Mouse (Mus musculus) left cerebral cortex, adult 18-20 months (tissue): ENCODE measurements around the gene Wdr5. TPM values are rescaled to one million over a fixed set of nuclear protein-coding genes. Genes with fewer than 3 reads are reported as not detected.

ENCODE experiments used
- DNase-seq, 2 experiments: peaks; one replicate each; pipeline ENCODE4 v3.0.0; 2021 to 2022; ENCODE audit warnings: low spot score in 2 of 2, mixed read lengths in 1 of 2
- long read RNA-seq, 2 experiments: library from polyadenylated mRNA; stranded (forward); transcript quantifications; one replicate each; pipeline ENCODE4 v2.0.0; 2021
- total RNA-seq, 2 experiments: library from RNA; stranded (reverse); gene quantifications; 2 replicates each; pipeline ENCODE4 v1.2.3; 2021

Gene Wdr5
- 10 to 100 TPM; 24.4 to 25.2 TPM for total RNA-seq
- long read RNA-seq, experiment 1, transcript Wdr5-201 (14 exons, 2,890 nt) = major isoform, 21 of 39 reads
- long read RNA-seq, experiment 1, partial matches to known transcripts = 5 of 39 reads
- long read RNA-seq, experiment 1, other reads (novel, unspliced or antisense) = 13 of 39 reads
- long read RNA-seq, experiment 2, transcript Wdr5-201 (14 exons, 2,890 nt) = major isoform, 11 of 27 reads
- long read RNA-seq, experiment 2, partial matches to known transcripts = 5 of 27 reads
- long read RNA-seq, experiment 2, other reads (novel, unspliced or antisense) = 11 of 27 reads

DNA sequence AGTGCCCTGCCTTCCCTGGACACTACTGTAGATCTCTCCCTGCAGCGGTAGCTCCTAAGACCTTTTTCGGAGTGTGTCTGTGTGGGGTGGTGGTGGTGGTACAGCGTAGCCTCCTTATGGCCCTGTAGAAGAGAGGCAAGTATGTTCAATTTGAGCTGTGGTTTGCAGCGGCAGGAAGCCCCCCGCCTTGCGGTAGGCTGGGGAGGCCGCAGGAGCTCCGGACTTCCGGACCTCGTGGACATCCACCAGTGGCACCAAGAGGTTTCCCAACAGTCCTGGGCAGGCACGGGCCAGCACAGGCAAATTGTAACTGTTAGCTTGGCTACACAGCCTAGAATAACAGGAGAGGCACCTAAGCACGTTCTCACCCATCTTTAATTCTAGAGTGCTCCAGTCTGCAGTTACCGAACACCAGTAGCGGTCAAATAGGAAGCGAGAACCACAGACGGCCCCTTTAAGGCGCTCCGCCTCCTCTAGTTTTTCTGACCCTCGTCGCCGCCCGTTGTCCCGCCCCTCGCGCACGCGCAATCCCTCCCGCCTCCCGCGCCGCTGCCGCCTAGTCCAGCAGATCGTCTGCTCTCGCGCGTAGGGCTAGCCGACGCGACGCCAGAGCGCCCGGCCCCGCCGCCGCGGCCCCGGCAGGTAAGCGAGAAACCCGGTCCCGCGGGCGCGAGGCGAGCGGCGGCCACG lies at the start of gene Wdr5:
Gene Wdr5, plus strand, starts transcription at position 519 of the 690 bp plus-strand sequence.
- peak; percentile 97 to 99 for DNase-seq

- DNase-seq = no peak
These were observed 45.5 kb upstream of the Wdr5 start for GRCm38 (mm10) chr2:27469292-27469990.

GRCm38 (mm10) chr2:27469991-27470355 lies 45.0 kb upstream of the Wdr5 start:
- DNase-seq = no peak

DNA sequence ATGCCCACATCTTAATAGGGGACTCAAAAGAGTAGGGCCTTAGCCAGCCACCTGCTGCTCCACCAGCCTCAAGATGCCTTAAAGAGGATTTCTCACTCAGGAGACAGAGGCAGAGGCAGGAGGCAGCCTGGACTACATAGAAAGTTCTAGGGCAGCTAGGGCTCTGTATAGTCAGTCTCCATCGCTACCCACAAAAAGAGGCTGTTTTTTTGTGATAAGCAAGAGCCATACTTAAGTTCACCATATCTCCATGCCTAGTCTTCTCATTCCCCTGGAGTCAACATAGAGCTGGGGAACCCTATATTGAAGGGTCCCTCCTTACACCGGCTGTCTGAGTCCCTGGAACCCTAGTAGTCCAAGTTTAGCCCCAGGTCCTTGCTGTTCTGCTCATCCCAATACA lies 44.4 kb upstream of the Wdr5 start:
- no peak for DNase-seq

- DNase-seq = no peak
These were observed 43.8 kb upstream of the Wdr5 start for GRCm38 (mm10) chr2:27471170-27471584.

GRCm38 (mm10) chr2:27473061-27473765 lies 41.7 kb upstream of the Wdr5 start:
- no peak for DNase-seq

DNA sequence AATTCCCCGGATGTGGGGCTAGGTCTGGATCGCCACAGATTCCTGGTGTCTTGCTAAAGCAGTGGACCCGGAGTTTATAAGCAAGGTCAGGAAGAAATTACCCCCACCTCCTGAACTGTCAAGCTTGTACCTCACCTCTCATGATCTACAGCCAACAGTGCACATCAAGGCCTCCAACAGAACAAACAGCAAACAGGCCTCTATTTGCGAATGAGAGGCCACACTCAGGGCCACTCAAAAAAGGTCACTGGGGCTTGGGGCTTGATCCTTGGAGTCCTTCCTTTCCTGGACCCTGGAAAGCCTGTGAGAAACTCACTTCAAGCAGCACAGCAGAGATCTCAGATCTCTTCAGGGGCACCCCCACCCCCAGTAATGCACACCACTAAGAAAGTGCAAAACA lies 41.0 kb upstream of the Wdr5 start:
- no peak for DNase-seq

GRCm38 (mm10) chr2:27474621-27475484 lies 40.1 kb upstream of the Wdr5 start:
- peak in 1 of 2 experiments; percentile 20 for DNase-seq

DNA sequence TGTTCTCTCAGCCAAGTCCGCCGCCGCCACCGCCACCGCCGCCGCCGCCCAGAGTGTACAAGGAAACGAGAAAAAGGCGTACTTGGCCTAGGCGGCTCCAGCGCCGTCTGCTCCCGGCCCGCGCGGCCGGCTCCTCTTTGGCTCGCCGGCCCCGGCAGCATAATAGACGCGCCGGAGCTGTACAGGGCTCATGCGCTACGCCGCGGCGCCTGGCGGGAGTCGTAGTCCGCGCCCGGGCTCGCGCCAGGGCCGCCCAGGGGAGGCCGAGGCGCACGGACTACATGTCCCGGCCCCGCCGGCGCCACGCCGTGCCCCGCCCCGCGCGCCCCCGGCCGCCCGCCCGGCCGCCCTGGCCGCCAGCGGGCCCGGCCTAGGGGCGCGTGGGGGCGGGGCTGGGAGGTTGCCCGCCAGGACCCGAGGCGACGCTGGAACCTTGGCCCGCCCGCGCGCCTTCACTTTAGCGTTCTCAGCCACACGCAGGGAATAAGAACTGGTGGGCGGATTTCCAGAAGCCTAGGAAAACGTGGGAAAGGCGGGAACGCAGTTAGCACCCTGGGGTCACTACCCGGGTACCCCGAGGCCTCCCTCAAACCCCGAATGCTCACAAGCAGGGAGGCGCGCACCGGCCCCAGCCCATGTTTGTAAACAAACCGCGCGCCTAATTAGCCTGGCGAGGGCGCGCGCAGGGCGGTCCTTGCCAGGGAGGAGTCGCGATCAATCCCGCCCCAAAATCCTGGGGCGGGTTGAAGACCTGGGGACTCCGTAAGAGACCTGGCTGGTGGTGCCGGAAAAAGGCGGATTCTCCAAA lies 39.3 kb upstream of the Wdr5 start:
- peak; percentile 83 to 95 for DNase-seq

DNA sequence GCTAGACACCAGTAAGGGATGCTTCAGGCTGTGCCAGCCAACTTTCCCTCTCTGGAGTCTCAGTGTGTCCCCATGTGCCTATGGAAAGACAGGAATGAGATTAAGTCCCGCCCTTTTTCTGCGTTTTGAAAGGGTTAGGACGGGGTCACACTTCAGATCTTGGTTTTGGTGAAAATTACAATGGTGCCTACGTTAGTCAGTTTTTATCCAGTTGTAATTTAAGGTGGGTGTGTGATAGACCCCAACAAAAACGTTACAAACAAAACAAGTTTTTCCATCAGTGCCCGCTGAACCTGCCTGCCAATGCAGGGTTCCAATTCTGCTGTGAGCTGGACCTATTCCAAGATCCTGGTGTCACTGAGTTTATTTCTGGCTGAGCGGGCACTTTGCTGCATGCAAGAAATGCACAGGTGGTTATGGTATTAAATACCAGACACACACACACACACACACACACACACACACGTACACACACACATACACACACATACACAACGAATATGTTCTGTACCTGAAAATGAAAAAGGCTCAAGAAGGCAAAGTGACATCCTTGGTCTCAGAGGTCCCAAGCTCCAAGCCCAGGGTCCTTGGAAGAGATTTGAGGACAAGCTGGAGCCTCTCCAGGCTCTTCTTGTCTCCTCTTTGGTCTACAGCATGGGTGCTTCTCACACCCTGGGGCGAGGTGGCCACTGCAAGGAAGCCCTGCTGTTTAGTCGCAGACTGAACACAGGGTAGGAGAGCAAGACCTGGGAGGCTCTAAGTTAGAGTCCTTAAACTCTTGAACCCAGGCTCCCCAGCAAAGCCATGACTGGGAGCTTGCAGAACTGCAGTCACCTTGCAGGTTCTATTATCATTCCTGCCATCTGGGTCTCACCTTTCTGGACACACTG lies 38.4 kb upstream of the Wdr5 start:
- no peak for DNase-seq

DNA sequence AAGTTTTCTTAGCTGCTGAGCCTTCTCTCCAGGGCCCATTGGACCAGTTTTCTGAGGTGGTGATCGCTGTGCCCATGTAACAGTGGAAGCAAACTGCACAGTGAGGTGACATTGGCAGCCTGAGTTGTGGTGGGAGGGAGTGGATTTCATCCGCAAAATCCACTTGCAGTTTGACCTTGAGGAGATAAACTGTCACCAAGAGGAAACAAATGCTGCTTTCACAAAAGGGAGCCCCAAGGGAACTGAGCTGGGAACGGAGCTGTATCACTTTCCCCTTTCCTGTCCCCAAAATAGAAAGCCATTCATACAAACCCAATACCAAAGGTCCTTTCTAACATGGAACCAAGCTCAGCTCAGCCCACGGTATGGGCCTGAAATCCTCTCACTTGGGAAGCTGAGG lies 35.1 kb upstream of the Wdr5 start:
- DNase-seq = no peak

- DNase-seq = no peak
These were observed 34.6 kb upstream of the Wdr5 start for GRCm38 (mm10) chr2:27480367-27480766.

GRCm38 (mm10) chr2:27482265-27482861 lies 32.6 kb upstream of the Wdr5 start:
- no peak for DNase-seq

DNA sequence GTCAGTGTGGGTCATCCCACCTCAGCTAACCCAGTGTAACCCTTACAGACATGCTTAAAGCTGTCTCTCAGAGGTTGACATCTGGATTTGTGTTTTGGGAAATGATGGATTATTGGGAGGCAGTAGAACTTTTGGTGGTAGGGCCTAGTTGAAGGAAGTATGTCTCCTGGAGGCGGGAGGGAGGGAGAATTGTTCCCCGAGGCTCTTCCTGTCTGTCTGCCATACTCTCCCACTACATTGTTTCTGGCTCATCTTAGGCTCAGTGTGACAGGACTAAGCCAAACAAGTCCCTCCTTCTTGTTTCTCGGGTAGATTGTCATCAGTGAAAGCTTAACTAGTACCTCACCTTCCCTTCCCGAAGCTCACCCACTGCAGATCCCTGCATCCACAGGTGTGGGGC lies 28.2 kb upstream of the Wdr5 start:
- DNase-seq = no peak

DNA sequence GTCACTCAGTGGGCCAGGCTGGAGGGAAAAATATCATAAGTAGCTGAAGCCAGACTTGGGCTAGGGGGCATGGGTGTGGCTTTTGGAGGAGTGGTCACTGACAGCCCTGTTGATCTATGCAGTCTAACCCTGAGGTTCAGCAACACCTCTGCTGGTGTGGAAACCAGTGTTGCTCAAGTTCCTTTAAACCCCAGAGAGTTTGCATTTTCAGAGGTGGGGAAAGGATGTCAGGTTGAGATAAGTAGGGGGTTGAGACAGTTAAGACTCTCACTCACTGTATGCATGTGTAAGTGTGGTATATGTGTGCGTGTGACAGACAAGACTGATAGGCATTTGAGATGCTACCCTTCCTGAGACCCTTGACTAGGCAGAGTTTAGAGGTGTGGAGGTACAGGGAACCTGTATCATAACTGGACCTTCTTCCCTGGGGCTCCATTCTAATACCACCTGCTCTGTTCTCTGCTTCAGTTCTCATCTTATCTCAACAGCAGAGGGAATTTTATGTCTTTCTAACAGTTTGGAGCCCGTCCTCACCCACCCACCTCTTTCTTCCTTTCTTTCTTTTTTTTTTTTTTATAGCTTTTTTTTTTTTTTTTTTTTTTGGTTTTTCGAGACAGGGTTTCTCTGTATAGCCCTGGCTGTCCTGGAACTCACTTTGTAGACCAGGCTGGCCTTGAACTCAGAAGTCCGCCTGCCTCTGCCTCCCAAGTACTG lies 27.5 kb upstream of the Wdr5 start:
- no peak for DNase-seq

DNA sequence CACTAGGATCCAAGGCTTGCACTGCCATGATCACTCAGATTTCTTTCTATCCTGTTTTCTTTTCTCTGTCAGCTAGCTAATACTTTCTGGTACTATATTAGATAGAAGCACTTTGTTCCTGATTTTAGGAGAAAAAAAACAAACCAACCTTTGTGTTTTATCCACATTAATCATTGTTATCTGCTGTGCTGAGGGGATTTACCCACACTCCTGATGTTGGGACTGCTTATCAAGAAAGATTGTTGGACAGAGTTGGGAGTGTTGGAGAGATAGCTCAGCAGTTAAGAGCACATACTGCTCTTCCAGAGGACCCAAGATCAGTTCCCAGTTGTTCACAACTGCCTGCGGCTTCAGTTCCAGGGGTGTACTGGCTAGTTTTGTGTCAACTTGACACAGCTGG lies 26.6 kb upstream of the Wdr5 start:
- DNase-seq = no peak

- no peak for DNase-seq
These were observed 24.0 kb upstream of the Wdr5 start for GRCm38 (mm10) chr2:27490939-27491338.

GRCm38 (mm10) chr2:27493971-27494370 lies 21.0 kb upstream of the Wdr5 start:
- no peak for DNase-seq
